Mouse (Mus musculus) ES-E14 (cell line): ENCODE measurements around the gene 1700003E16Rik. TPM values are rescaled to one million over a fixed set of nuclear protein-coding genes. Genes with fewer than 3 reads are reported as not detected.
"Not testable (repeated sequence)": the region's sequence is repeated elsewhere in the genome, so short reads cannot be mapped to it uniquely, and the experiment has no call there.

ENCODE experiments used
- DNase-seq: peaks from one replicate; pipeline ENCODE4 v3.0.0-alpha.2; 2013; ENCODE audit warnings: low read depth, low spot score
- H3K27ac ChIP-seq: 2 replicates; pipeline ENCODE4 v1.5.1; 2012; ENCODE audit warnings: low read depth, mild to moderate bottlenecking, low read length, moderate library complexity, mixed read lengths; ENCODE audit not compliant: poor library complexity, insufficient read depth, severe bottlenecking
- H3K36me3 ChIP-seq: 2 replicates; pipeline ENCODE4 v1.6.1; 2012; ENCODE audit warnings: mild to moderate bottlenecking, low read length, moderate library complexity, mixed read lengths; ENCODE audit not compliant: control insufficient read depth, poor library complexity, insufficient read depth, severe bottlenecking
- H3K4me1 ChIP-seq, 2 experiments: fragments of 150-350 bp in 1 of 2; sonication (generic) in 1 of 2; 2 replicates each; pipeline ENCODE4 v1.6.1; 2012; ENCODE audit warnings: low read length in 2 of 2, mild to moderate bottlenecking in 1 of 2, mixed read lengths in 1 of 2; ENCODE audit not compliant: control insufficient read depth in 2 of 2, insufficient read depth in 2 of 2, poor library complexity in 1 of 2
- H3K4me3 ChIP-seq, 2 experiments: fragments of 150-350 bp in 1 of 2; sonication (generic) in 1 of 2; 2 replicates each; pipeline ENCODE4 v1.5.1; 2012; ENCODE audit warnings: low read length in 2 of 2, low read depth in 1 of 2, mild to moderate bottlenecking in 1 of 2, mixed read lengths in 1 of 2; ENCODE audit not compliant: insufficient read depth in 1 of 2, poor library complexity in 1 of 2, severe bottlenecking in 1 of 2
- H3K9ac ChIP-seq: 2 replicates; pipeline ENCODE4 v1.6.1; 2012; ENCODE audit warnings: low read depth, mild to moderate bottlenecking, low read length, mixed read lengths; ENCODE audit not compliant: poor library complexity, insufficient read depth, severe bottlenecking
- H3K9me3 ChIP-seq: fragments of 150-350 bp; sonication (generic); 2 replicates; pipeline ENCODE4 v1.6.1; 2012; ENCODE audit warnings: low read depth, mild to moderate bottlenecking, low read length; ENCODE audit not compliant: control insufficient read depth, insufficient read depth
- CHD2 ChIP-seq: IDR thresholded peaks from 2 replicates; pipeline ENCODE4 v1.6.1; 2014; ENCODE audit warnings: mild to moderate bottlenecking, low read depth, low read length, inconsistent platforms
- HCFC1 ChIP-seq: IDR thresholded peaks from 2 replicates; pipeline ENCODE4 v1.6.1; 2012; ENCODE audit warnings: low read length, inconsistent platforms, borderline replicate concordance; ENCODE audit not compliant: insufficient read depth
- MAFK ChIP-seq: IDR thresholded peaks from 2 replicates; pipeline ENCODE4 v1.6.1; 2014; ENCODE audit warnings: mild to moderate bottlenecking, low read depth, low read length, inconsistent platforms; ENCODE audit not compliant: insufficient read depth
- ZC3H11A ChIP-seq: IDR thresholded peaks from 2 replicates; pipeline ENCODE4 v1.6.1; 2012; ENCODE audit warnings: low read depth, mild to moderate bottlenecking, inconsistent platforms, low read length, borderline replicate concordance
- ZNF384 ChIP-seq: IDR thresholded peaks from 2 replicates; pipeline ENCODE4 v1.6.1; 2012; ENCODE audit warnings: low read depth, low read length, inconsistent platforms
- in situ Hi-C, 2 experiments: fragments of 600-800 bp; cut with MboI; formaldehyde crosslinking; loops; one replicate each; pipeline ENCODE4 v1.15.1; 2025; ENCODE audit warnings: low sequenced_read_pairs in 2 of 2, inconsistent platforms in 1 of 2; ENCODE audit not compliant: unreplicated experiment in 2 of 2
- total RNA-seq: library from RNA; depleted of rRNA; stranded (reverse); fragments of 300-350 nt; gene quantifications from 2 replicates; pipeline ENCODE4 v1.2.3, GENCODE M21; 2012

The 1700003E16Rik gene
- total RNA-seq, 1 experiment = 0.31 TPM

GRCm38 (mm10) chr6:83151721-83152120 is 4.5 kb upstream of the 1700003E16Rik start:
- Histone ChIP-seq H3K4me1 (peaks cover 0 to 8% of the 10 kb centered on the region in 2 experiments; a peak in 2 of 4 replicates), H3K9ac (no peak overlapping the region)

GRCm38 (mm10) chr6:83153038-83153437 is 3.2 kb upstream of the 1700003E16Rik start:
- DNase-seq = no peak
- H3K27ac ChIP-seq = no peak overlapping the region
- no peaks in the 10 kb centered on the region for H3K9me3 ChIP-seq
- peaks cover 0 to 2% of the 10 kb centered on the region in 2 experiments; a peak in 2 of 4 replicates for H3K4me1 ChIP-seq
- no peak overlapping the region for H3K9ac ChIP-seq
- TF ChIP-seq ZC3H11A = no peak
- no peak for TF ChIP-seq HCFC1
- H3K4me3 ChIP-seq = no peak overlapping the region
- in situ Hi-C loops = no loop called here
- no peaks in the 10 kb centered on the region; the same call in 1 of the 2 replicates for H3K36me3 ChIP-seq

More at GRCm38 (mm10) chr6:83151721-83152120, 4.5 kb upstream of the 1700003E16Rik start:
- in situ Hi-C loops = no loop called here
- Histone ChIP-seq H3K36me3 (no peaks in the 10 kb centered on the region; the same call in 1 of the 2 replicates), H3K4me3 (no peak overlapping the region), H3K9me3 (no peaks in the 10 kb centered on the region), H3K27ac (no peak overlapping the region)
- no peak for DNase-seq
- TF ChIP-seq HCFC1 (no peak), ZC3H11A (no peak), CHD2 (no peak), ZNF384 (no peak), MAFK (no peak)

GRCm38 (mm10) chr6:83153485-83153884 is 2.7 kb upstream of the 1700003E16Rik start:
- no peak overlapping the region for H3K9ac ChIP-seq
- no peak overlapping the region for H3K4me3 ChIP-seq
- H3K4me1 ChIP-seq = peaks cover 0 to 2% of the 10 kb centered on the region in 2 experiments; a peak in 2 of 4 replicates
- H3K27ac ChIP-seq = no peak overlapping the region
- no peak for DNase-seq
- in situ Hi-C loops = no loop called here
- no peak for TF ChIP-seq MAFK
- no peak for TF ChIP-seq ZC3H11A
- TF ChIP-seq HCFC1 = no peak
- no peak for TF ChIP-seq CHD2
- TF ChIP-seq ZNF384 = no peak
- no peaks in the 10 kb centered on the region for H3K9me3 ChIP-seq
- H3K36me3 ChIP-seq = no peaks in the 10 kb centered on the region; the same call in 1 of the 2 replicates

- H3K4me3 ChIP-seq = peak overlapping the region; percentile 42 to 54; a peak in 3 of 4 replicates
- peak overlapping the region; percentile 41; the same call in 1 of the 2 replicates for H3K9ac ChIP-seq
- no peaks in the 10 kb centered on the region for H3K9me3 ChIP-seq
- no peak for TF ChIP-seq MAFK
- TF ChIP-seq ZNF384 = no peak
- no peak for TF ChIP-seq ZC3H11A
- TF ChIP-seq HCFC1 = no peak
- TF ChIP-seq CHD2 = no peak
- no peak for DNase-seq
- no peak overlapping the region for H3K27ac ChIP-seq
- H3K4me1 ChIP-seq = peaks cover 0 to 2% of the 10 kb centered on the region in 2 experiments; a peak in 2 of 4 replicates
- in situ Hi-C loops = no loop called here
- H3K36me3 ChIP-seq = no peaks in the 10 kb centered on the region; the same call in 1 of the 2 replicates
These were observed 509 bp upstream of the 1700003E16Rik start for GRCm38 (mm10) chr6:83155552-83156238.

- H3K9ac ChIP-seq, H3K4me3 ChIP-seq, H3K36me3 ChIP-seq, H3K9me3 ChIP-seq, DNase-seq, in situ Hi-C loops, H3K27ac ChIP-seq, H3K4me1 ChIP-seq: not testable (repeated sequence)
These were observed 3.3 kb downstream of the 1700003E16Rik start for GRCm38 (mm10) chr6:83159456-83159855.
